Comparison of ENCODE assay signal across 23 mouse cellular contexts in genomic region chr4:139549448-139549847, GRCm38 (mm10). TPM values are rescaled to one million over a fixed set of nuclear protein-coding genes. Genes with fewer than 3 reads are reported as not detected.
"Had no signal": no experiment of that assay in that cellular context is flagged by ENCODE, and none has a peak within 500 bp of the region (broad histone marks: within the 10 kb centered on the region; RNA-seq: fewer than 3 reads in every experiment).

No protein-coding gene starts in this region.

- H3K4me1 ChIP-seq: stomach, embryonic 15.5 days had no signal

- H3K27me3 ChIP-seq: neural tube, embryonic 13.5 days; neural tube, embryonic 15.5 days; stomach, embryonic 15.5 days had no signal

- H3K4me3 ChIP-seq: neural tube, embryonic 13.5 days; neural tube, embryonic 15.5 days; stomach, embryonic 15.5 days had no signal

- H3K9me3 ChIP-seq: neural tube, embryonic 13.5 days; neural tube, embryonic 15.5 days; stomach, embryonic 15.5 days had no signal

- H3K36me3 ChIP-seq: neural tube, embryonic 13.5 days; neural tube, embryonic 15.5 days; stomach, embryonic 15.5 days had no signal

- DNase-seq: retina, postnatal 1 day; right cerebral cortex, adult 18-20 months; right cerebral cortex, postnatal 14 days; right cerebral cortex, postnatal 25 days; right cerebral cortex, postnatal 4 days; spleen, adult 18-20 months; thymus, adult 18-20 months; thymus, adult 2 months; thymus, postnatal 14 days; thymus, postnatal 25 days; thymus, postnatal 36 days; thymus, postnatal 4 days had no signal

- H3K27ac ChIP-seq: neural tube, embryonic 13.5 days; neural tube, embryonic 15.5 days; stomach, embryonic 15.5 days; stomach, postnatal 0 days had no signal

- H3K4me2 ChIP-seq: neural tube, embryonic 13.5 days; neural tube, embryonic 15.5 days; stomach, embryonic 15.5 days had no signal

- H3K9ac ChIP-seq: neural tube, embryonic 13.5 days; neural tube, embryonic 15.5 days; stomach, embryonic 15.5 days had no signal

RNA-seq across cellular contexts. Expression of gene Gm21969, which starts 53.5 kb away (rescaled TPM):
- total RNA-seq: neutrophil, adult 5-6 weeks had no signal
- polyA plus RNA-seq: neural tube, embryonic 13.5 days; neural tube, embryonic 14.5 days; neural tube, embryonic 15.5 days; small intestine, adult 2 months; stomach, embryonic 14.5 days; stomach, embryonic 15.5 days; stomach, embryonic 16.5 days; stomach, postnatal 0 days; testis, adult 2 months; thymus, adult 2 months; thymus, postnatal 0 days had no signal
